Mouse (Mus musculus) thymus, adult 2 months (tissue): ENCODE results near the gene Tmem221. TPM values are rescaled to one million over a fixed set of nuclear protein-coding genes. Genes with fewer than 3 reads are reported as not detected.

Source experiments
- DNase-seq: peaks from one replicate; pipeline ENCODE4 v3.0.0; 2021
- H3K27ac ChIP-seq: fragments of 200-500 bp; 2 replicates; pipeline ENCODE4 v1.5.1; 2012; ENCODE audit warnings: low read length, control low read depth; ENCODE audit not compliant: control insufficient read depth, insufficient read depth
- H3K27me3 ChIP-seq: fragments of 200-500 bp; 2 replicates; pipeline ENCODE4 v1.6.1; 2012; ENCODE audit warnings: mild to moderate bottlenecking, low read length, moderate library complexity, mixed read lengths; ENCODE audit not compliant: control insufficient read depth, insufficient read depth
- H3K36me3 ChIP-seq: fragments of 200-500 bp; 2 replicates; pipeline ENCODE4 v1.6.1; 2012; ENCODE audit warnings: mild to moderate bottlenecking, low read length, moderate library complexity; ENCODE audit not compliant: control insufficient read depth, insufficient read depth
- H3K4me1 ChIP-seq: fragments of 200-500 bp; replicated peaks from 2 replicates; pipeline ENCODE4 v1.6.1; 2012; ENCODE audit warnings: low read length; ENCODE audit not compliant: control insufficient read depth, insufficient read depth
- H3K4me3 ChIP-seq: fragments of 200-500 bp; 2 replicates; pipeline ENCODE4 v1.5.1; 2012; ENCODE audit warnings: mild to moderate bottlenecking, low read length, control low read depth, moderate library complexity; ENCODE audit not compliant: control insufficient read depth, insufficient read depth
- CTCF ChIP-seq: fragments of 200-500 bp; IDR thresholded peaks from 2 replicates; pipeline ENCODE4 v1.5.1; 2012; ENCODE audit warnings: mild to moderate bottlenecking, control low read depth, low read length, moderate library complexity, borderline replicate concordance; ENCODE audit not compliant: control insufficient read depth, poor library complexity, insufficient read depth; ENCODE audit errors: extremely low read depth
- POLR2A ChIP-seq: fragments of 200-500 bp; IDR thresholded peaks from 2 replicates; pipeline ENCODE4 v1.6.1; 2012; ENCODE audit warnings: mild to moderate bottlenecking, low read length, control low read depth, moderate library complexity; ENCODE audit not compliant: control insufficient read depth, poor library complexity, insufficient read depth; ENCODE audit errors: extremely low read depth
- WGBS: fragments of 180-500 bp; shearing (Covaris S2); methylation state at CpG from one replicate; pipeline ENCODE4 v1.1.7; 2018; 5-methylcytosine and 5-hydroxymethylcytosine counted together
- polyA plus RNA-seq: library from polyadenylated mRNA; depleted of rRNA; stranded (reverse); fragments of >200 nt; gene quantifications from 2 replicates; pipeline ENCODE4 v1.2.3, GENCODE M21; 2012; rRNA removed

The Tmem221 gene
- polyA plus RNA-seq, 1 experiment, result 15.5 TPM

GRCm38 (mm10) chr8:71505979-71506378, 52.7 kb downstream of the Tmem221 start:
- Histone ChIP-seq H3K27me3 (no peaks in the 10 kb centered on the region; the same call in 1 of the 2 replicates), H3K4me3 (no peak overlapping the region), H3K36me3 (no peaks in the 10 kb centered on the region), H3K4me1 (peaks cover 8% of the 10 kb centered on the region), H3K27ac (no peak overlapping the region)
- WGBS, result 96% methylated on average over 4 of the region's 4 CpGs
- DNase-seq, result no peak
- no peak for TF ChIP-seq POLR2A
- TF ChIP-seq CTCF, result no peak

- H3K4me3 ChIP-seq, result no peak overlapping the region
- H3K27ac ChIP-seq, result no peak overlapping the region
- no peaks in the 10 kb centered on the region for H3K36me3 ChIP-seq
- TF ChIP-seq CTCF (no peak), POLR2A (no peak)
- no peaks in the 10 kb centered on the region for H3K27me3 ChIP-seq
- peaks cover 8% of the 10 kb centered on the region for H3K4me1 ChIP-seq
- no peak for DNase-seq
- 92% methylated on average over 4 of the region's 4 CpGs for WGBS
Observed at GRCm38 (mm10) chr8:71505326-71505725, 53.3 kb downstream of the Tmem221 start.

GRCm38 (mm10) chr8:71504349-71504748, 54.3 kb downstream of the Tmem221 start:
- Histone ChIP-seq H3K4me3 (no peak overlapping the region), H3K4me1 (peaks cover 8% of the 10 kb centered on the region), H3K27ac (no peak overlapping the region), H3K36me3 (no peaks in the 10 kb centered on the region), H3K27me3 (no peaks in the 10 kb centered on the region)
- 94% methylated on average over 4 of the region's 4 CpGs for WGBS
- DNase-seq, result no peak
- TF ChIP-seq CTCF, result no peak
- TF ChIP-seq POLR2A, result no peak

Other genes with a start within 250 kb of the Tmem221 start
- 133 and 156 TPM in 2 replicates for gene Use1, start 192.0 kb downstream of the Tmem221 start, polyA plus RNA-seq
- 34.9 and 36.1 TPM in 2 replicates for gene Ocel1, start 187.6 kb downstream of the Tmem221 start, polyA plus RNA-seq
- 71.2 and 71.5 TPM in 2 replicates for gene Nr2f6, start 176.9 kb downstream of the Tmem221 start, polyA plus RNA-seq
- 9.9 and 13.6 TPM in 2 replicates for gene Ushbp1, start 163.1 kb downstream of the Tmem221 start, polyA plus RNA-seq
- gene Babam1, start 162.0 kb downstream of the Tmem221 start, polyA plus RNA-seq, result 219 and 225 TPM in 2 replicates
- 60.0 and 72.6 TPM in 2 replicates for gene Ankle1, start 152.9 kb downstream of the Tmem221 start, polyA plus RNA-seq
- gene Abhd8, start 95.2 kb downstream of the Tmem221 start, polyA plus RNA-seq, result 282 and 336 TPM in 2 replicates
- 119 and 125 TPM in 2 replicates for gene Mrpl34, start 93.9 kb downstream of the Tmem221 start, polyA plus RNA-seq
- 201 and 216 TPM in 2 replicates for gene Dda1, start 89.7 kb downstream of the Tmem221 start, polyA plus RNA-seq
- gene Ano8, start 72.9 kb downstream of the Tmem221 start, polyA plus RNA-seq, result 34.8 and 40.7 TPM in 2 replicates
- gene Gtpbp3, start 70.8 kb downstream of the Tmem221 start, polyA plus RNA-seq, result 56.8 and 58.7 TPM in 2 replicates
- gene Plvap, start 47.1 kb downstream of the Tmem221 start, polyA plus RNA-seq, result 59.2 and 62.6 TPM in 2 replicates
- 0.09 and 0.11 TPM in 2 replicates for gene Ccdc194, start 33.2 kb downstream of the Tmem221 start, polyA plus RNA-seq
- 457 and 474 TPM in 2 replicates for gene Bst2, start 21.4 kb downstream of the Tmem221 start, polyA plus RNA-seq
- gene Mvb12a, start 15.9 kb downstream of the Tmem221 start, polyA plus RNA-seq, result 166 and 182 TPM in 2 replicates
- 0.05 and 0.06 TPM in 2 replicates for gene Nxnl1, start 7.7 kb upstream of the Tmem221 start, polyA plus RNA-seq
- 174 and 176 TPM in 2 replicates for gene Slc27a1, start 10.0 kb upstream of the Tmem221 start, polyA plus RNA-seq
- 280 and 369 TPM in 2 replicates for gene Pgls, start 33.3 kb upstream of the Tmem221 start, polyA plus RNA-seq
- gene Fam129c, start 38.8 kb upstream of the Tmem221 start, polyA plus RNA-seq, result 23.9 and 28.4 TPM in 2 replicates
- gene Colgalt1, start 52.1 kb upstream of the Tmem221 start, polyA plus RNA-seq, result 134 and 158 TPM in 2 replicates
- 1.6 and 2.0 TPM in 2 replicates for gene Unc13a, start 112.9 kb upstream of the Tmem221 start, polyA plus RNA-seq
- 68.0 and 77.5 TPM in 2 replicates for gene Jak3, start 117.4 kb upstream of the Tmem221 start, polyA plus RNA-seq
- 42.6 and 56.8 TPM in 2 replicates for gene Insl3, start 130.3 kb upstream of the Tmem221 start, polyA plus RNA-seq
- 6.3 and 6.9 TPM in 2 replicates for gene B3gnt3, start 142.9 kb upstream of the Tmem221 start, polyA plus RNA-seq
- 767 and 809 TPM in 2 replicates for gene Fcho1, start 166.8 kb upstream of the Tmem221 start, polyA plus RNA-seq